11 mouse cellular contexts compared by ENCODE assay signal in the genomic region with DNA sequence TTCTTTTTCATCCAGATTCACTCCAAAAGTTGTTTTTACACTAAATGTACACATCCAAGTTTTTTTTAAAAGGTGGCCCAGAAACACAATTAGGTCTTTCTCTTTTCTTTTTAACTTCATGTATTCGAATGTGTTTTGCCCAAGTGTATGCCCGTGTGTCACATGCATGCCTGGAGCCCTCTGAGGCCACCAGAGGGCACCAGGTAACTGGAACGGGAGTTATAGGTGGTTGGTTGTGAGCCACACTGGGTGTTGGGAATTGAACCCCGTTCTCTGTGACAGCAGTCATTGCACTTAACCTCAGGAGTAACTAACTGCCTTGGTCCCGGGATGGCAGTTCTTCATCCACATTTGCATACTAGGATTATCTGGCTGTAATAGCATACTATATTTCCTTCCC.
A peak's percentile ranks its signal among the peaks of the same experiment; 100 is the strongest.
DNase-seq lines count a peak whose midpoint lies in the region; ATAC-seq and TF ChIP-seq lines count a peak whose summit lies in the region.
"Had no signal": no experiment of that assay in that cellular context is flagged by ENCODE, and none has a peak within 500 bp of the region (broad histone marks: within the 10 kb centered on the region; RNA-seq: fewer than 3 reads in every experiment).

No protein-coding gene starts in this region.

- no peak for ATAC-seq in heart, embryonic 12.5 days (ENCODE audit: insufficient number of reproducible peaks, low FRiP score)
- no peak for ATAC-seq in forebrain, embryonic 13.5 days

- no peak overlapping the region for H3K4me2 ChIP-seq in heart, embryonic 12.5 days
- H3K4me2 ChIP-seq in forebrain, embryonic 13.5 days = no peak overlapping the region
- H3K4me2 ChIP-seq: embryonic facial prominence, embryonic 12.5 days; hindbrain, embryonic 15.5 days; stomach, embryonic 15.5 days had no signal

- intact Hi-C loops in heart, adult 2 months (cut with DNase I) = no loop called here

- no peak for TF ChIP-seq EP300 in heart, adult 2 months (IDR thresholded peaks at IDR 0.05; ENCODE audit: insufficient read depth, low read depth, low read length)

- 57% methylated on average over 5 of the region's 5 CpGs for WGBS in heart, adult 2 months
- 64% methylated on average over 5 of the region's 5 CpGs for WGBS in heart, embryonic 12.5 days
- WGBS in forebrain, embryonic 13.5 days = 67% methylated on average over 5 of the region's 5 CpGs

- no peaks in the 10 kb centered on the region for H3K79me2 ChIP-seq in heart, adult 2 months (replicated peaks; ENCODE audit: control insufficient read depth, insufficient read depth, low read length)

- H3K27me3 ChIP-seq in heart, adult 2 months (ENCODE audit: control insufficient read depth, insufficient read depth, low read length) = no peaks in the 10 kb centered on the region
- no peaks in the 10 kb centered on the region for H3K27me3 ChIP-seq in heart, embryonic 12.5 days (replicated peaks)
- no peaks in the 10 kb centered on the region for H3K27me3 ChIP-seq in testis, adult 2 months (ENCODE audit: control insufficient read depth, insufficient read depth, low read length)
- no peaks in the 10 kb centered on the region for H3K27me3 ChIP-seq in forebrain, embryonic 13.5 days
- H3K27me3 ChIP-seq: embryonic facial prominence, embryonic 12.5 days; hindbrain, embryonic 15.5 days; stomach, embryonic 15.5 days had no signal

- DNase-seq in heart, adult 2 months = no peak
- no peak for DNase-seq in testis, postnatal 10 days (ENCODE audit: low spot score)
- peak; percentile 28 for DNase-seq in thymus, postnatal 14 days
- no peak for DNase-seq in neural tube, embryonic 10.5 days (ENCODE audit: extremely low spot score, low spot score)

- no peak for TF ChIP-seq POLR2A in heart, adult 2 months (IDR thresholded peaks at IDR 0.05; ENCODE audit: insufficient read depth, low read depth, low read length)
- TF ChIP-seq POLR2A in testis, adult 2 months (IDR thresholded peaks at IDR 0.05; ENCODE audit: control insufficient read depth, low read depth, low read length) = no peak
- no peak for TF ChIP-seq POLR2A in bone marrow macrophage, adult 2 months (IDR thresholded peaks at IDR 0.05; ENCODE audit: borderline replicate concordance, low read depth, low read length)

- H3K9ac ChIP-seq in heart, adult 2 months (ENCODE audit: low read depth, low read length) = no peak overlapping the region
- no peak overlapping the region for H3K9ac ChIP-seq in heart, embryonic 12.5 days
- no peak overlapping the region for H3K9ac ChIP-seq in forebrain, embryonic 13.5 days
- H3K9ac ChIP-seq: embryonic facial prominence, embryonic 12.5 days; hindbrain, embryonic 15.5 days; stomach, embryonic 15.5 days had no signal

- no peaks in the 10 kb centered on the region for H3K36me3 ChIP-seq in heart, adult 2 months (ENCODE audit: control insufficient read depth, insufficient read depth, low read length)
- H3K36me3 ChIP-seq in heart, embryonic 12.5 days = no peaks in the 10 kb centered on the region
- H3K36me3 ChIP-seq in testis, adult 2 months (ENCODE audit: control insufficient read depth, insufficient read depth, low read length) = no peaks in the 10 kb centered on the region
- H3K36me3 ChIP-seq in forebrain, embryonic 13.5 days (ENCODE audit: poor library complexity, severe bottlenecking) = no peaks in the 10 kb centered on the region
- H3K36me3 ChIP-seq: embryonic facial prominence, embryonic 12.5 days; stomach, embryonic 15.5 days had no signal

- no peak overlapping the region for H3K4me3 ChIP-seq in heart, adult 2 months
- H3K4me3 ChIP-seq in heart, embryonic 12.5 days = no peak overlapping the region
- no peak overlapping the region for H3K4me3 ChIP-seq in testis, adult 2 months (ENCODE audit: control insufficient read depth, low read depth, low read length)
- H3K4me3 ChIP-seq in bone marrow macrophage, adult 2 months (ENCODE audit: insufficient read depth, low read length) = no peak overlapping the region
- H3K4me3 ChIP-seq in forebrain, embryonic 13.5 days = no peak overlapping the region
- H3K4me3 ChIP-seq: embryonic facial prominence, embryonic 12.5 days; hindbrain, embryonic 15.5 days; stomach, embryonic 15.5 days had no signal

- peak; percentile 49 for TF ChIP-seq CTCF in heart, adult 2 months (IDR thresholded peaks at IDR 0.05)
- 0 out of 2 replicates have a peak, but pooled peaks have one; percentile 18 for TF ChIP-seq CTCF in testis, adult 2 months (IDR thresholded peaks at IDR 0.05; ENCODE audit: control insufficient read depth, insufficient read depth, insufficient replicate concordance, low read depth, low read length)
- peak; percentile 21; the same call in 1 of the 2 replicates for TF ChIP-seq CTCF in bone marrow macrophage, adult 2 months (IDR thresholded peaks at IDR 0.05; ENCODE audit: low read depth, low read length)

- no peaks in the 10 kb centered on the region for H3K4me1 ChIP-seq in heart, adult 2 months (ENCODE audit: control insufficient read depth, insufficient read depth, low read length)
- no peaks in the 10 kb centered on the region for H3K4me1 ChIP-seq in heart, embryonic 12.5 days (replicated peaks)
- no peaks in the 10 kb centered on the region for H3K4me1 ChIP-seq in testis, adult 2 months (ENCODE audit: control insufficient read depth, insufficient read depth, low read length)
- no peaks in the 10 kb centered on the region for H3K4me1 ChIP-seq in bone marrow macrophage, adult 2 months (ENCODE audit: control insufficient read depth, insufficient read depth, low read length)
- H3K4me1 ChIP-seq in forebrain, embryonic 13.5 days = no peaks in the 10 kb centered on the region
- H3K4me1 ChIP-seq: embryonic facial prominence, embryonic 12.5 days; hindbrain, embryonic 15.5 days; stomach, embryonic 15.5 days had no signal

- H3K9me3 ChIP-seq in heart, embryonic 12.5 days (replicated peaks) = no peaks in the 10 kb centered on the region
- no peaks in the 10 kb centered on the region for H3K9me3 ChIP-seq in forebrain, embryonic 13.5 days (replicated peaks)
- H3K9me3 ChIP-seq: embryonic facial prominence, embryonic 12.5 days; hindbrain, embryonic 15.5 days; stomach, embryonic 15.5 days had no signal

- H3K27ac ChIP-seq in heart, adult 2 months = no peak overlapping the region
- H3K27ac ChIP-seq in heart, embryonic 12.5 days (ENCODE audit: poor library complexity, severe bottlenecking) = no peak overlapping the region
- no peak overlapping the region for H3K27ac ChIP-seq in testis, adult 2 months (ENCODE audit: control insufficient read depth, insufficient read depth, low read depth, low read length)
- no peak overlapping the region for H3K27ac ChIP-seq in bone marrow macrophage, adult 2 months (ENCODE audit: insufficient read depth, low read depth, low read length)
- no peak overlapping the region for H3K27ac ChIP-seq in forebrain, embryonic 13.5 days
- H3K27ac ChIP-seq: embryonic facial prominence, embryonic 12.5 days; hindbrain, embryonic 15.5 days; stomach, embryonic 15.5 days had no signal
